Mouse (Mus musculus) MEL (cell line): Measurements from ENCODE around the gene Nicn1. TPM values are rescaled to one million over a fixed set of nuclear protein-coding genes. Genes with fewer than 3 reads are reported as not detected.
A peak's percentile ranks its signal among the peaks of the same experiment; 100 is the strongest.

Experiments used
- DNase-seq: peaks from one replicate; pipeline ENCODE4 v3.0.0; 2011; ENCODE audit warnings: low read depth, low spot score
- H3K27ac ChIP-seq: 2 replicates; pipeline ENCODE4 v1.5.1; 2012; ENCODE audit warnings: low read depth, mild to moderate bottlenecking, control low read depth, low read length, moderate library complexity; ENCODE audit not compliant: control insufficient read depth
- H3K27me3 ChIP-seq, 2 experiments: fragments of 150-350 bp in 1 of 2; sonication (generic) in 1 of 2; 2 replicates each; pipeline ENCODE4 v1.6.1; 2012; ENCODE audit warnings: low read length in 2 of 2, mild to moderate bottlenecking in 2 of 2, improper control_type of control experiment in 1 of 2, moderate library complexity in 1 of 2; ENCODE audit not compliant: insufficient read depth in 2 of 2, control insufficient read depth in 1 of 2
- H3K36me3 ChIP-seq, 2 experiments: 2 replicates each; pipeline ENCODE4 v1.6.1; 2012 to 2014; ENCODE audit warnings: low read length in 2 of 2, improper control_type of control experiment in 1 of 2, inconsistent platforms in 1 of 2, mild to moderate bottlenecking in 1 of 2; ENCODE audit not compliant: insufficient read depth in 2 of 2, control insufficient read depth in 1 of 2
- H3K4me1 ChIP-seq, 2 experiments: fragments of 150-350 bp in 1 of 2; sonication (generic) in 1 of 2; 2 replicates each; pipeline ENCODE4 v1.6.1; 2012; ENCODE audit warnings: low read length in 2 of 2, improper control_type of control experiment in 1 of 2, mild to moderate bottlenecking in 1 of 2; ENCODE audit not compliant: insufficient read depth in 2 of 2, control insufficient read depth in 1 of 2
- H3K4me3 ChIP-seq, 2 experiments: fragments of 150-350 bp in 1 of 2; sonication (generic) in 1 of 2; 2 replicates each; pipeline ENCODE4 v1.5.1; 2012; ENCODE audit warnings: low read depth in 2 of 2, low read length in 2 of 2, mild to moderate bottlenecking in 2 of 2, moderate library complexity in 2 of 2, control low read depth in 1 of 2, improper control_type of control experiment in 1 of 2; ENCODE audit not compliant: control insufficient read depth in 1 of 2, insufficient read depth in 1 of 2
- H3K79me2 ChIP-seq: 2 replicates; pipeline ENCODE4 v1.6.1; 2012; ENCODE audit warnings: mild to moderate bottlenecking, low read length, moderate library complexity; ENCODE audit not compliant: control insufficient read depth, poor library complexity, insufficient read depth
- H3K9ac ChIP-seq: 2 replicates; pipeline ENCODE4 v1.6.1; 2012; ENCODE audit warnings: low read depth, mild to moderate bottlenecking, control low read depth, low read length, moderate library complexity; ENCODE audit not compliant: control insufficient read depth, poor library complexity, severe bottlenecking
- H3K9me3 ChIP-seq: fragments of 150-350 bp; sonication (generic); replicated peaks from 2 replicates; pipeline ENCODE4 v1.6.1; 2012; ENCODE audit warnings: mild to moderate bottlenecking, low read length, improper control_type of control experiment, moderate library complexity; ENCODE audit not compliant: insufficient read depth
- CHD1 ChIP-seq: IDR thresholded peaks from 2 replicates; pipeline ENCODE4 v1.6.1; 2012; ENCODE audit warnings: low read depth, mild to moderate bottlenecking, inconsistent platforms, low read length, improper control_type of control experiment
- CHD2 ChIP-seq: IDR thresholded peaks from 2 replicates; pipeline ENCODE4 v1.6.1; 2011; ENCODE audit warnings: low read length, improper control_type of control experiment
- ETS1 ChIP-seq: IDR thresholded peaks from 2 replicates; pipeline ENCODE4 v1.6.1; 2012; ENCODE audit warnings: low read depth, mild to moderate bottlenecking, inconsistent platforms, low read length, improper control_type of control experiment, moderate library complexity
- GATA1 ChIP-seq: IDR thresholded peaks from 2 replicates; pipeline ENCODE4 v1.6.1; 2011; ENCODE audit warnings: low read depth, low read length, improper control_type of control experiment
- JUND ChIP-seq: IDR thresholded peaks from 2 replicates; pipeline ENCODE4 v1.6.1; 2011; ENCODE audit warnings: low read depth, mild to moderate bottlenecking, improper control_type of control experiment, low read length
- MAFK ChIP-seq: IDR thresholded peaks from 2 replicates; pipeline ENCODE4 v1.6.1; 2011; ENCODE audit warnings: low read depth, mild to moderate bottlenecking, low read length, improper control_type of control experiment, borderline replicate concordance
- MAZ ChIP-seq: IDR thresholded peaks from 2 replicates; pipeline ENCODE4 v1.6.1; 2012; ENCODE audit warnings: low read depth, mild to moderate bottlenecking, inconsistent platforms, low read length, improper control_type of control experiment
- POLR2A ChIP-seq, 2 experiments: IDR thresholded peaks; 2 replicates each; pipeline ENCODE4 v1.6.1; 2011 to 2012; ENCODE audit warnings: low read length in 2 of 2, mild to moderate bottlenecking in 2 of 2, control low read depth in 1 of 2, improper control_type of control experiment in 1 of 2, low read depth in 1 of 2, moderate library complexity in 1 of 2; ENCODE audit not compliant: control insufficient read depth in 1 of 2, insufficient read depth in 1 of 2, poor library complexity in 1 of 2
- POLR2AphosphoS2 ChIP-seq: IDR thresholded peaks from 2 replicates; pipeline ENCODE4 v1.6.1; 2011; ENCODE audit warnings: low read length, improper control_type of control experiment
- POLR2AphosphoS5 ChIP-seq: IDR thresholded peaks from 2 replicates; pipeline ENCODE4 v1.6.1; 2012; ENCODE audit warnings: low read depth, borderline replicate concordance, mild to moderate bottlenecking, inconsistent platforms, low read length, moderate library complexity, mixed read lengths
- SMC3 ChIP-seq: IDR thresholded peaks from 2 replicates; pipeline ENCODE4 v1.6.1; 2011; ENCODE audit warnings: low read depth, low read length, improper control_type of control experiment
- TAL1 ChIP-seq: IDR thresholded peaks from 2 replicates; pipeline ENCODE4 v1.6.1; 2012; ENCODE audit warnings: mild to moderate bottlenecking, inconsistent platforms, low read length, moderate library complexity, mixed read lengths
- TCF12 ChIP-seq: IDR thresholded peaks from 2 replicates; pipeline ENCODE4 v1.6.1; 2014; ENCODE audit warnings: low read depth, mild to moderate bottlenecking, inconsistent platforms, low read length, improper control_type of control experiment, moderate library complexity
- USF1 ChIP-seq: IDR thresholded peaks from 2 replicates; pipeline ENCODE4 v1.6.1; 2014; ENCODE audit warnings: low read depth, mild to moderate bottlenecking, inconsistent platforms, low read length, improper control_type of control experiment, moderate library complexity
- ZNF384 ChIP-seq: IDR thresholded peaks from 2 replicates; pipeline ENCODE4 v1.6.1; 2012; ENCODE audit warnings: low read depth, mild to moderate bottlenecking, inconsistent platforms, low read length, improper control_type of control experiment
- polyA plus RNA-seq, 2 experiments: library from polyadenylated mRNA; stranded (reverse) in 1 of 2; unstranded in 1 of 2; fragments of >175 nt in 1 of 2; fragments of >200 nt in 1 of 2; gene quantifications; 2 replicates each; pipeline versions ENCODE4 v1.2.1 to v1.2.4; 2012; ENCODE audit warnings: low replicate concordance in 2 of 2, low read depth in 1 of 2; ENCODE audit not compliant: insufficient read length in 2 of 2, insufficient read depth in 1 of 2, missing spikeins in 1 of 2
- total RNA-seq: library from RNA; depleted of rRNA; stranded (reverse); fragments of 300-350 nt; gene quantifications from 2 replicates; pipeline ENCODE4 v1.2.3, GENCODE M21; 2012

The Nicn1 gene
- total and polyA plus RNA-seq, 3 experiments, result 1.6 to 4.7 TPM; not detected in 1

DNA sequence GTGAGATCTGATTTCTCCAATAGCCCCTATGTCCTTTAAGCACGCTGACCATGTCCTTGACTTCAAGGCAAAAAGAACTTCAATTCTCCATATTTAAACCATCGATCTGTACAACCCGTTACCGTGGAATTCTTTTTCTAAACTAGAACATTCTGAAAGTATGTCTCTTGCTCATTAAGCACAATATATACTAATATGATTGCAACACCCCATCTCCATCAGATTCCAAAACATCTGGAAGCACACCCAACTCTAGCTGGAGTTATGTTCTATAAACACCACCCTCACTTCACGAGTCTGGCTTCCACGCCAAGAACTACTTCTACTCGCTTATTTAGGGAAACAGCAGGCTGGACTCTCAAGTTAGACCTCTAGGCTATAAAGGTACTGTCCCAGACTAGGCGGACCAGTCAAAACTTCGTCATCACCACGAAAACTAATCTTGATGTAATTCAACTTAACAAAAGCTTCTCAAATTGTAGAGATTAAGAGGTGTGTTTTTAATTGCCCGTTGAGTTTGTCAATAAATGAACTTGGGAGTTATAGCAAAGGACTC lies 27.7 kb upstream of the Nicn1 start:
- H3K79me2 ChIP-seq, result peaks cover 12% of the 10 kb centered on the region
- no peaks in the 10 kb centered on the region for H3K27me3 ChIP-seq
- no peak for TF ChIP-seq ZNF384
- no peak for TF ChIP-seq USF1
- TF ChIP-seq CHD2, result no peak
- no peak for TF ChIP-seq POLR2AphosphoS5
- TF ChIP-seq MAZ, result no peak
- no peak for TF ChIP-seq POLR2AphosphoS2
- TF ChIP-seq CHD1, result 0 out of 2 replicates have a peak, but pooled peaks have one; percentile 73
- TF ChIP-seq TCF12, result no peak
- H3K27ac ChIP-seq, result peak overlapping the region; percentile 24; the same call in 1 of the 2 replicates
- H3K4me3 ChIP-seq, result peak overlapping the region; percentile 54 to 74
- H3K9me3 ChIP-seq, result no peaks in the 10 kb centered on the region
- H3K4me1 ChIP-seq, result peaks cover 2 to 38% of the 10 kb centered on the region in 2 experiments
- H3K9ac ChIP-seq, result peak overlapping the region; percentile 84
- DNase-seq, result peak; percentile 34
- peaks cover 0 to 33% of the 10 kb centered on the region in 2 experiments; a peak in 2 of 4 replicates for H3K36me3 ChIP-seq

- Histone ChIP-seq H3K4me1 (peaks cover 2 to 41% of the 10 kb centered on the region in 2 experiments), H3K9ac (peak overlapping the region; percentile 84), H3K27ac (peak overlapping the region; percentile 24), H3K9me3 (no peaks in the 10 kb centered on the region), H3K4me3 (peak overlapping the region; percentile 54 to 74), H3K27me3 (no peaks in the 10 kb centered on the region), H3K79me2 (peaks cover 12% of the 10 kb centered on the region), H3K36me3 (peaks cover 0 to 33% of the 10 kb centered on the region in 2 experiments; a peak in 2 of 4 replicates)
- peak; percentile 50 for DNase-seq
- TF ChIP-seq ETS1 (no peak), USF1 (no peak), JUND (no peak), POLR2A (IDR thresholded peaks at IDR 0.05; ENCODE audit: control insufficient read depth in 1 of 2, insufficient read depth in 1 of 2, low read depth in 1 of 2, low read length in 2 of 2, poor library complexity in 1 of 2) (peak in 1 of 2 experiments; percentile 42; a peak in 1 of 4 replicates), CHD1 (0 out of 2 replicates have a peak, but pooled peaks have one; percentile 1), SMC3 (no peak), MAFK (no peak), GATA1 (no peak), TAL1 (no peak)
Observed at GRCm38 (mm10) chr9:108263131-108263681, 27.0 kb upstream of the Nicn1 start.
